Mouse (Mus musculus) common myeloid progenitor, adult 5-6 weeks (primary cell): Measurements from ENCODE around the gene Nrap. TPM values are rescaled to one million over a fixed set of nuclear protein-coding genes. Genes with fewer than 3 reads are reported as not detected.

Source experiments
- ATAC-seq: replicated peaks from 2 replicates; pipeline ENCODE4 v1.8.0; 2016; ENCODE audit warnings: low read depth, mild to moderate bottlenecking, moderate TSS enrichment, inconsistent platforms; ENCODE audit not compliant: poor library complexity, severe bottlenecking
- total RNA-seq: library from RNA; stranded (forward); fragments of 200-1000, 187-1606 nt; gene quantifications from 2 replicates; pipeline ENCODE4 v1.2.3, GENCODE M21; 2017

The Nrap gene
- total RNA-seq, 1 experiment from 2014 or later, result 0.91 TPM

DNA sequence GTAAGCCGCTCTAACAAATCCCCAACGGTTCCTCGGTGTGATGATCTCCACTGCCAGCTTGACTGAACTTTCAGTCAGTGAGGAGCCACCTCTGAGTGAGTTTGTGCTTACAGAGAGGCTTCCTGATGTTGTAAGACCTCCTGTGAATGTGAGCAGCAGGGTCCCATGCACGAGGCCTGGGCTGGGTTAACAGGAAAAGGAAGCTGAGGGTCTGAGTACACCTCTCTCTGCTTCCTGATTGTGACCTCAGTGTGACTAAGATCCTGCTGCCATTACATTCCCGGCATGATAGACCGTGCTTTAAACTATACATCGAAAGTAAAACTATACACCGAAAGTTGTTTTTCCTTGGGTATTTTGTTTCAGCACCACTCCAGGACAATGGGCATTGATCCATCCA lies 117.8 kb downstream of the Nrap start:
- peak; percentile 69 for ATAC-seq

Other genes starting within 250 kb of the Nrap start
- gene Habp2, start 102.9 kb downstream of the Nrap start, total RNA-seq, result not detected in 2 replicates
- 28.2 and 42.0 TPM in 2 replicates for gene Casp7, start 7.1 kb upstream of the Nrap start, total RNA-seq
- not detected in 2 replicates for gene Plekhs1, start 71.6 kb upstream of the Nrap start, total RNA-seq
- 20.3 and 25.6 TPM in 2 replicates for gene Dclre1a, start 158.2 kb upstream of the Nrap start, total RNA-seq
- 21.0 and 22.9 TPM in 2 replicates for gene Nhlrc2, start 158.2 kb upstream of the Nrap start, total RNA-seq